Mouse (Mus musculus) adipose tissue, adult 10 weeks (tissue): ENCODE results near the gene Gm4131. TPM values are rescaled to one million over a fixed set of nuclear protein-coding genes. Genes with fewer than 3 reads are reported as not detected.

Source experiments
- polyA plus RNA-seq: library from polyadenylated mRNA; stranded (reverse); fragments of 350-450 nt; fragmentation: Illumina TruSeq; extraction: RNeasy Lipid Tissue Mini Kit (QIAGEN cat#74804); gene quantifications from one replicate; pipeline ENCODE4 v1.2.3, GENCODE M21; 2014; ENCODE audit warnings: low read depth, low replicate concordance

Gene Gm4131
- polyA plus RNA-seq, result not detected

DNA sequence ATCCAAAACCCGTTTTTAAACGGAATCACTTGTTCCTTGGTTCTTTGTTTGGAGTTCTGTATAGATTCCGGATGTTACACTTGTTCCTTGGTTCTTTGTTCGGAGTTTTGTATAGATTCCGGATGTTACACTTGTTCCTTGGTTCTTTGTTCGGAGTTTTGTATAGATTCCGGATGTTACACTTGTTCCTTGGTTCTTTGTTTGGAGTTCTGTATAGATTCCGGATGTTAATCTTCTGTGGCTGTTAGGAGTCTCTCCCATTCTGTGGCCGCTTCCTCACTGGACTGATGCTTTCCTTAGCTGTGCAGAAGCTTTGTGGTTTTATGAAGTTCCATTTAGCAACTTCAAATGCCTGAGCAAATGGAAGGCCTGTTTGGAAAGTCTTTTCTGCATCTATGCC is at the start of gene Gm4131:
Gene Gm4131, minus strand, starts transcription at position 101 of the 400 bp plus-strand sequence.

DNA sequence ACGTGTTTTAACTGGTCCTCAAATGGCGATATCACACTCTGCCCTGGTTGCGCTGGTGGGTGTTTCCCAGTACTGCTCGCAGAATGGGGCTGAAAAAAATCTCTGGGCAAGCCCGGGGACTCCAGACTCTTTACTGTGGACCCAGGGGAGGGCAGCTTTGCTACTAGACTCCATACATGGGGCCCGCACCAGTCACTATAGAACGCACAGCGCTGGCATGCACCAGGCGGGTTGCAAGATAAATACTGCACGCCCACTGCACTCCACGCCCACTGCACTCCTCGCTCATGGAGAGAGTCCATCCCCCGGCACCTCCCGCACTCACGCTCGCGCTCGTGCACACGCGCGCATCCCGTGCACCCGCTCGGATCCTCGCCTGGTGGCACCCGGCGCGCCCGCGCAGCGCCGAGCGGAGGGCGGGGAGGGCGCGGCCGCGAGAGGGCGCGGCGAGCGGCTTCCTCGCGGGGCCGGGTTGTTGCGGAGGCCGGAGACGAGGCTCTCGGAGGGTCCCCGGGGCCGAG is 11.4 kb downstream of the Gm4131 start, which contains the start of gene Fam124a:
Gene Fam124a, plus strand, starts transcription at position 429 of the 521 bp plus-strand sequence.

DNA sequence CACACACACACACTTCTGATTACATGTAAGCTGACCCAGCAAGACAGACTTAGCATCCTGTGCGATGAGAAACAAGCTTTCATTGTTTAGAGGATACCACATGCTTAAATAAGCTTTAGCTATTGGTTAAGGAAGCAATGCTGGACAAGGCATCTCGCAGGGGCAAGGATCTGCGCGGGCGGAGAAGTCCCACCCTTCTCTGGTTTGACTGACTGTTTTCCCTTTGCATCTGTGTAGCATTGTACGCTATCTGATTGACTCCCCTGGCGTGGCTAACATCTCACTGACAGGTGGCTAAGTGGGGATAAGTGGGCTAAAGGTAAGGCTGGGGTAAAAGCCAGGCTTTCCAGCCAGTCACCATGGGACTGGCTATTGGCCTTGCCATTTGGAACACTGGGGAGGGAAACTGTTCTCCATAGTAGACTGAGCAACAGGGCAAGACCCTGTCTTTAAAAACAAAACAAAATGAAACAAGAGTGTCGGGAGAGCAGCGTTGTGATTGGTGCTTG is 110.4 kb downstream of the Gm4131 start, which contains the start of gene Gucy1b2:
Gene Gucy1b2, minus strand, starts transcription at position 51 of the 509 bp plus-strand sequence.

Other genes starting within 250 kb of the Gm4131 start
- gene Gucy1b2, start 110.6 kb downstream of the Gm4131 start, polyA plus RNA-seq, result not detected
- gene Fam124a, start 11.2 kb downstream of the Gm4131 start, polyA plus RNA-seq, result 5.1 TPM
- not detected for gene Serpine3, start 96.7 kb upstream of the Gm4131 start, polyA plus RNA-seq
- 16.3 TPM for gene Ints6, start 194.2 kb upstream of the Gm4131 start, polyA plus RNA-seq